Mouse (Mus musculus): ENCODE data around the gene Hist1h4h. TPM values are rescaled to one million over a fixed set of nuclear protein-coding genes. Genes with fewer than 3 reads are reported as not detected.

Hist1h4h gene
- total RNA-seq (2021) = 1,000 to 10,000 TPM in 1 of 2 experiments, 100 to 1,000 TPM in 1; 930 to 1,063 TPM
- long read RNA-seq, experiment 1, transcript Hist1h4h-201 (1 exons, 470 nt) = major isoform, 33 of 33 reads
- long read RNA-seq, experiment 1, partial matches to known transcripts = 0 of 33 reads
- long read RNA-seq, experiment 1, other reads (novel, unspliced or antisense) = 0 of 33 reads
- long read RNA-seq, experiment 2, transcript Hist1h4h-201 (1 exons, 470 nt) = major isoform, 18 of 18 reads
- long read RNA-seq, experiment 2, partial matches to known transcripts = 0 of 18 reads
- long read RNA-seq, experiment 2, other reads (novel, unspliced or antisense) = 0 of 18 reads

- peak; percentile 97 for DNase-seq
These were observed at the start of gene Hist1h4h for GRCm38 (mm10) chr13:23530901-23531875. Gene Hist1h4h (plus strand): TSS chr13:23531050.

DNA sequence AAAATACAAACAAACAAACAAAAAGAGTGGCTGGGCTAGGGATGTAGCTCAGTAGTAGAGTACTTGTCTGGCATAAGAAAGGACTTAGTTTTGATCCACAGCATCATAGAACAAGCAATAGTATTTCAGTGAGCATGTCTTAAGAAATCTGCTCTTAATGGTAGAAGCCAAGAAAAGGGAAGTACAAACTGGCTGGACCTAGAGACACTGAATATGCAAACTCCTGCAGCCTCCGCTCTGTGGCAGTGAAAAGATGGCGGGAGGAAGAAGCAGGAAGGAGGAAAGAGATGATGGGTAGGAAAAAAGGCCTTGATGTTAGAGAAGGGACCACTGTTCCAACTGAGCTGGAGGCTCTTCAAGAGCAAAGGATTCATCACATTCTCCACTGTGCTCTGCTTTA, 47.7 kb upstream of the Hist1h4h start:
- no peak for DNase-seq

DNA sequence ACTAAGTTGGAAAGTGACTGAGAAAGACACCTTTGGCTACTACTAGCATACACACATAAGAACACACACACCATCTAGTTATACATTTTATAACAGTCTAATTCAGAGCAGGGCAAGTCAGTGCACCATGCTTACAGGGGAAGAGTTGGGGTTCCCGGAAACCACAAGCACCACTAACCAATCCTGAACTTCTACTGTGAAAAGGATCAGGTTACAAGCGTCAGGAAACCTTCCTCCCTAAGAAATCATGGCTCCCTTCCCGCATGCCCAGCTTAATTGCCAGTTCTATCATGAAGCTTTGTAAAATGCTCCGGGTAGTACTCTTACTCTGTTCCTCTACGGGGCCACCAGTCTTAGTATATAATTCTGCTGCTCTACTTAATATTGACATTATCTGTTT, 45.6 kb upstream of the Hist1h4h start:
- DNase-seq = no peak

DNA sequence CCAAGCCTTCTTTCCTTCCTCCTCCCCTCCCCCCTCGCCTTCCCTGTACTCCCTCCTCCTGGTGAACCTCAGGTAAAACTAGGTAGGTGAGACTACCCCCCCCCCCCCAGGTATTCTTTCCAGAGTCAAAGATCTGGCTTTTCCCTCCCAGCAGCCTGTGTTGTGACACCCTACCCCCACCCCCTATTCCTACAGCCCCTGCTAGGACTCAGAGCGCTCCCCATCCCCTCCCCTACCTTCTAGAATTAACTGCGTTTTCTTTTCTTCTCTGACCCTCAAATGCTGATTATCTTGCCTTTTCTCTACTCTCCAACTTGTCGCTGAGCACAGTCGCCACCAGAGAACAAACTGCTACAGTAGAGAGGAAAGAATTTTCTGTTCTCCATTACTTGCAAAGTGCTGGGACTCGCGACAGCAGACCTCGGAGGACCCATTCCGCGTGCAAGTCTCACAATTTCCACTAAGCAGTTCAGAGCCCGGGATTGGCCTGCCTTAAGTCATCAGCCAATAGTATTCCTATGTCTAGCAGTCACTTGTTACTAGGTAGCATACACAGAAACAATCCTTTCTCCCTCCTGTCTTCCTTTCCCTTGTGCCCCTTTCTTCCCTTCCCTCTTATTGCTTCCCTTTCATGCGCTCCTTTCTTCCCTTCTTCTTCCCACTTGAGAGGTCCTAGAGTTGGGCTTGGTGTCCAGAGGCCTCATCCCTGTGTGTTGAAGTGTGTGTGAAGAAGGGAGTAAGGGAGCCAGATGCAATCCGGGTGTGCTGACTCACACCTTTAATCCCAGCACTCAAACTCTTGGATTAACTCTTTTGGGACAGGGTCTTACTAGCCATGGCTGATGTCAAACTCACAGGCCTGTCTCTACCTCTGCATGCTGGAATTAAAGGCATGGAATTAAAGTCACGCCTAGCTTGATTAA, 42.2 kb upstream of the Hist1h4h start, which contains the start of gene Btn2a2:
Gene Btn2a2 (minus strand): TSS at position 458 of the 923 bp plus-strand sequence.
- peak; percentile 68 for DNase-seq

GRCm38 (mm10) chr13:23490863-23491262, 40.0 kb upstream of the Hist1h4h start:
- DNase-seq = no peak

GRCm38 (mm10) chr13:23491263-23491662, 39.6 kb upstream of the Hist1h4h start:
- no peak for DNase-seq

DNA sequence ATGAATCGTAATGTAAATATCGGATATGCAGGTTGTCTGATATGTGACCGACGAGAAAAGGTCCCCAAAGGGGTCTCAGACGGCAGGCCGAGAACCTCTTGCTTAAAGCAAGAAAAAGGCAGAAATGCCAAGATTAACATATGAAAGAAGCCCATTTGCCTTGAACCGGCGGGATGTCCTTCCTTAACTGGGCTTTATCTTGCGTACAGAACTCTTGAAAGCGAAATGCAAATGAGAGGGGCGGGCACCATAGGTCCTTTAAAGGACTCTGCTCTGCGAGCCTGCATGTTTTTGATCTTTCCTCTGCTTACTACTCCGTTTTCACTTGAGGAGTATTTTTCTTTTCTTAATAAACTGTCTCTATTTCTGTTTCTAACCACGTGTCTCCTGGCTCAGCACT, 38.9 kb upstream of the Hist1h4h start:
- no peak for DNase-seq

- no peak for DNase-seq
These were observed 35.3 kb upstream of the Hist1h4h start for GRCm38 (mm10) chr13:23495526-23495925.

DNA sequence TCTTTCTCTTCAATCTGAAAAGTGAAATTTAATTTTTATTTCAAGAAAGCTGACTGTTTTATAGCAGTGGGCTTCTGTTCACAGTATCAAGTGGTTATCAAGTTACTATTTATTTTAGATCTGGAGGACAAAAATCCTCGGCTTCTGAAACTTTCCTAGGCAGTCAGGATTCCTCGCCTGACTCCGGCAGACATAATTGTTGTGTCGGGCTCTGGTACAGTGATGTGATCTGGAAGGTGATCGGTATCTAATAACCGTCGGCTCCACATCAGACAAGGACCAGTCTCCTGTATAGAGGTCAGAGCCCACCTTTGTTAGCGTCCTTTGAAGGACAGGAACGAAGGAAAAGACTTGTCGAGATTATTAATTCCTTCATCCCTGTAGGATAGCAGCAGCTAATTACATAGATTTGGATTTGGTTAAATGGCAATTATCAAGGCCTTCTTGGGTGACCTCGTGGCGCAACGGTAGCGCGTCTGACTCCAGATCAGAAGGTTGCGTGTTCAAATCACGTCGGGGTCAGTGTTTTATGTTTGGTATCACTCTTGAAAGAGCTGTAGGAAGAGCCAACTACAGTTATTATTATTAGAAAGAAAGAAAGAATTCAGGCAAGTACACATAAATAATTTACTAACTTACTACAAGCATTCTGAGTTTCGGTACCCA, 33.1 kb upstream of the Hist1h4h start:
- peak; percentile 42 for DNase-seq

GRCm38 (mm10) chr13:23498653-23499052, 32.2 kb upstream of the Hist1h4h start:
- no peak for DNase-seq

DNA sequence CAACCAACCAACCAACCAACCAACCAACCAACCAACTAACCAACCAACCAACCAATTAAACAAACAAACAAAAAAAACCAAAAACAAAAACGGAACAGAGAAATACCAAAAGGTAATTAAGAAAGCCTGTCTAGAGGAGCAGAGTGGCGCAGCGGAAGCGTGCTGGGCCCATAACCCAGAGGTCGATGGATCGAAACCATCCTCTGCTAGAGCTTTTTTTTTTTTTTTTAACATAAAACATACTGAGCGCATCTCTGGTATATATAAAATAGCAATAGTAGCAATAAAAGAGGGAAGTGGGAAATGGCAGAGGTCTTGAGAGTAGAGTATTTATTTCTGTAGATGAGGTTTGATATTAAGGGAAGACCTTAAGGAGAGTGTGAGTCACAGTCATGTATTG, 30.9 kb upstream of the Hist1h4h start:
- DNase-seq = no peak

DNA sequence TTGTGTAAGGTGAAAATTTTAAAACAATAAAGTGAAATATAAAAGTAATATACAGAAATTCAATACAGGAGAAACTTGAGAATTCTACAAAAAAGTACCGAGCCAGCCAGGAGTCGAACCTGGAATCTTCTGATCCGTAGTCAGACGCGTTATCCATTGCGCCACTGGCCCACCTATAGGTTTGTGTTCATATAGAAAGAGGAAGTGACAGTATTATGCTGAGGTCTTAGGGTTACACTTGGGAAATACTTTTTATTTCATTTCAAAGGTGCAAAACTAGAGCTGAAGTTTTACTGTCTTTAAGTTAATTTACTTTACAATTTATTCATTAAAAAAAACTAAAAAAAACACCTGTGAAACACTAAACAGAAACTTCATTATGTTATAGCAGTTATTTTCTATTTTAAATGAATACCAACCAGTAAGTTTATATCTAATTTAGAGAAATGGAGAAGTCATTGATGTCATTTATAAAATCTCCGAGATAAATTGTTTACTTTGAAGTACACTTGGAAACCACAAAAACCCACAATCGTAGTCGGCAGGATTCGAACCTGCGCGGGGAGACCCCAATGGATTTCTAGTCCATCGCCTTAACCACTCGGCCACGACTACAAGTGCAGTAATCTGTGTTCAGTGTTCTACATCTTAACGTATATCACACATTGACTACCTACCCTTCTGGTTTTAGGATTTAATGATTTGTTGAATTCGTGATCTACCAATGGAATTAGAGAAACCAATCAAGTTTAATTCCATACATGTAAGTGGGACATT, 30.2 kb upstream of the Hist1h4h start:
- peak; percentile 72 for DNase-seq

DNA sequence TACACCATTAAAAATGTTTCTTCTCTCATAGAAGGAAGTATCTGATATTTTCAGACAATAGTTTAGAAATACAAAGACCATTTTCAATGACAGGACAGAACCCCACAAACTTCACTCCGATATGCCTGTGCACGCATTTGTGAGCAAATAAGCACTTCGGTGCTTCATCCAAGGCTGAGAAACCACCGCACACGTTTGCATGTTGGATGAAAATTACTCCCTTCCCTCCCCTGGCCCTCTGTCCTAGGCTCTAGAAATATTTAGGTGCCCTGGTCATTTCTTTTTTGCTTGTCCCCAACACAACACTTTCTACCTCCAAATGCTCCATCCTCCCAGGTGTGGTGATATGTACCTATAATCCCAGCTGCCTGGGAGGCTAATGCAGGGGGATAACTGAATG, 29.3 kb upstream of the Hist1h4h start:
- DNase-seq = no peak

GRCm38 (mm10) chr13:23502031-23502567, 28.8 kb upstream of the Hist1h4h start:
- no peak for DNase-seq

GRCm38 (mm10) chr13:23502916-23503315, 27.9 kb upstream of the Hist1h4h start:
- no peak for DNase-seq

- peak; percentile 68 for DNase-seq
These were observed 27.1 kb upstream of the Hist1h4h start for GRCm38 (mm10) chr13:23503797-23504196.

GRCm38 (mm10) chr13:23505662-23506345, 25.0 kb upstream of the Hist1h4h start:
- DNase-seq = no peak

DNA sequence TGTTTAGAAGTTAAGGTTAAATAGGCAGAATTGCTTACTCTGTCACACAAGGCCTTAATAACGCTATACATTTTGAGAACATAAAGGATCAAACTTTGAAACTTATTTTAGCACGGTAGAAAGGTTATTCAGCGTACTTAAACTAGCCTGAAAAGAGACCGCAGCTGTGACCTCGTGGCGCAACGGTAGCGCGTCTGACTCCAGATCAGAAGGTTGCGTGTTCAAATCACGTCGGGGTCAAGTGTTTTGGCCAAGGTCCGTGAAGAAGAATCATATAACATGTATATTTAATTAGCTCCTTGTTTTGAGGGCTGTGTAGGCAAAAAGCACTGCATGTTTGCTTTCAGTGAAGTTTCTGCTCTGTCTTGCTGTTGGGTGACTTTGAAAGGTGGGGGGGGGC, 24.5 kb upstream of the Hist1h4h start:
- DNase-seq = peak; percentile 72

DNA sequence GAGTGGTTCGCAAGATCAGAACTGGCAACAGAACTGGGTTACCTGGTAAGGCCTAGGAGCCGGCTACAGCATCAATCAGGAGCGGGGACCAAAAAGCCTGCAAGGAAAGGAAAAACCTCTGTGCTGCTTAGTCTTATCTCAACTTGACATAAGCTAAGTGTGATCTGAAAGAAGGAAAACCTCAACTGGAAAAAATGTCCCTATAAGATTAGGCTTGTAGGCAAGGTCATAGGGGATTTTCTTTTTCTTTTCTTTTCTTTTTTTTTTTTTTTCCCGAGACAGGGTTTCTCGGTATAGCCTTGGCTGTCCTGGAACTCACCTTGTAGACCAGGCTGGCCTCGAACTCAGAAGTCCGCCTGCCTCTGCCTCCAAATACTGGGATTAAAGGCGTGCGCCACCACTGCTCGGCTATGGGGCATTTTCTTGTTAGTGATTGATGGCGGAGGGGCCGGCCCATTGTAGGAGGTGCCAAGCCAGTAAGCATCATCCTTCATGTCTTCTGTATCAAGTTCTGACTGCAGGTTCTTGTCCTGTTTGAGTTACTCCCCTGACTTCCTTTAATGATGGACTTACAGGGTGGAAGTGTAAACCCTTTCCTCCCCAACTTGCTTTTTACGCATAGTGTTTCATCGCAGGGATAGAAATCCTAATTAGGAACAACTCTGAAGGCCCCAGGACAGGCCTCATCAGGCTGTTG, 23.9 kb upstream of the Hist1h4h start:
- no peak for DNase-seq
